Mouse (Mus musculus): ENCODE measurements at regions not wholly inside any gene's neighbourhood (a gene's known extent, or its start where the extent isn't known, plus 50 kb on each side); places are given as distances from the start of the nearest gene placed in this dataset.

- Histone ChIP-seq H3K4me2 (ENCODE audit: low read length) (no peak overlapping the region), H3K4me3 (ENCODE audit: low read depth, low read length) (no peak overlapping the region), H3K27ac (ENCODE audit: low read depth) (no peak overlapping the region), H3K9me3 (ENCODE audit: control insufficient read depth, low read length) (no peaks in the 10 kb centered on the region), H3K27me3 (replicated peaks; ENCODE audit: control insufficient read depth, insufficient read depth, low read length) (no peaks in the 10 kb centered on the region), H3K4me1 (replicated peaks; ENCODE audit: control insufficient read depth, insufficient read depth, low read length) (no peaks in the 10 kb centered on the region), H3K9ac (ENCODE audit: low read length) (no peak overlapping the region), H3K36me3 (ENCODE audit: control insufficient read depth, insufficient read depth, low read length) (no peaks in the 10 kb centered on the region)
- DNase-seq (ENCODE audit: low spot score), result no peak
- ATAC-seq (replicated peaks; ENCODE audit: low FRiP score, low TSS enrichment, low read depth), result no peak
- 80% methylated on average over 12 of the region's 12 CpGs for WGBS
Observed at GRCm38 (mm10) chr3:104327034-104327729, 107.0 kb upstream of the Magi3 start.

GRCm38 (mm10) chr3:104322591-104322990 is 102.4 kb upstream of the Magi3 start:
- 63% methylated on average over 2 of the region's 2 CpGs for WGBS
- H3K4me1 ChIP-seq (replicated peaks; ENCODE audit: control insufficient read depth, insufficient read depth, low read length), result peaks cover 28% of the 10 kb centered on the region

GRCm38 (mm10) chr3:104320404-104320803 is 100.2 kb upstream of the Magi3 start:
- 48% methylated on average over 4 of the region's 4 CpGs for WGBS
- H3K4me1 ChIP-seq (replicated peaks; ENCODE audit: control insufficient read depth, insufficient read depth, low read length), result peaks cover 28% of the 10 kb centered on the region
- DNase-seq (ENCODE audit: low spot score), result no peak
- H3K4me3 ChIP-seq (ENCODE audit: low read depth, low read length), result no peak overlapping the region
- no peaks in the 10 kb centered on the region for H3K27me3 ChIP-seq (replicated peaks; ENCODE audit: control insufficient read depth, insufficient read depth, low read length)
- ATAC-seq (replicated peaks; ENCODE audit: low FRiP score, low TSS enrichment, low read depth), result no peak
- H3K36me3 ChIP-seq (ENCODE audit: control insufficient read depth, insufficient read depth, low read length), result no peaks in the 10 kb centered on the region
- no peaks in the 10 kb centered on the region for H3K9me3 ChIP-seq (ENCODE audit: control insufficient read depth, low read length)
- no peak overlapping the region for H3K4me2 ChIP-seq (ENCODE audit: low read length)
- H3K27ac ChIP-seq (ENCODE audit: low read depth), result no peak overlapping the region
- no peak overlapping the region for H3K9ac ChIP-seq (ENCODE audit: low read length)

More at GRCm38 (mm10) chr3:104322591-104322990, 102.4 kb upstream of the Magi3 start:
- Histone ChIP-seq H3K4me3 (ENCODE audit: low read depth, low read length) (no peak overlapping the region), H3K9ac (ENCODE audit: low read length) (no peak overlapping the region), H3K4me2 (ENCODE audit: low read length) (no peak overlapping the region), H3K27me3 (replicated peaks; ENCODE audit: control insufficient read depth, insufficient read depth, low read length) (no peaks in the 10 kb centered on the region), H3K36me3 (ENCODE audit: control insufficient read depth, insufficient read depth, low read length) (no peaks in the 10 kb centered on the region), H3K27ac (ENCODE audit: low read depth) (no peak overlapping the region), H3K9me3 (ENCODE audit: control insufficient read depth, low read length) (no peaks in the 10 kb centered on the region)
- ATAC-seq (replicated peaks; ENCODE audit: low FRiP score, low TSS enrichment, low read depth), result no peak
- DNase-seq (ENCODE audit: low spot score), result no peak

- no peak overlapping the region for H3K4me2 ChIP-seq (ENCODE audit: low read length)
- 45% methylated on average over 6 of the region's 6 CpGs for WGBS
- no peak overlapping the region for H3K4me3 ChIP-seq (ENCODE audit: low read depth, low read length)
- no peaks in the 10 kb centered on the region for H3K27me3 ChIP-seq (replicated peaks; ENCODE audit: control insufficient read depth, insufficient read depth, low read length)
- H3K36me3 ChIP-seq (ENCODE audit: control insufficient read depth, insufficient read depth, low read length), result no peaks in the 10 kb centered on the region
- H3K9ac ChIP-seq (ENCODE audit: low read length), result no peak overlapping the region
- DNase-seq (ENCODE audit: low spot score) (no peak), ATAC-seq (replicated peaks; ENCODE audit: low FRiP score, low TSS enrichment, low read depth) (no peak)
- no peaks in the 10 kb centered on the region for H3K9me3 ChIP-seq (ENCODE audit: control insufficient read depth, low read length)
- H3K4me1 ChIP-seq (replicated peaks; ENCODE audit: control insufficient read depth, insufficient read depth, low read length), result peaks cover 28% of the 10 kb centered on the region
- peak overlapping the region; percentile 30; the same call in 1 of the 2 replicates for H3K27ac ChIP-seq (ENCODE audit: low read depth)
Observed at GRCm38 (mm10) chr3:104319377-104319776, 99.2 kb upstream of the Magi3 start.

GRCm38 (mm10) chr3:104318911-104319310 is 98.7 kb upstream of the Magi3 start:
- no peak for DNase-seq (ENCODE audit: low spot score)
- Histone ChIP-seq H3K4me1 (replicated peaks; ENCODE audit: control insufficient read depth, insufficient read depth, low read length) (peaks cover 28% of the 10 kb centered on the region), H3K27me3 (replicated peaks; ENCODE audit: control insufficient read depth, insufficient read depth, low read length) (no peaks in the 10 kb centered on the region), H3K9ac (ENCODE audit: low read length) (no peak overlapping the region), H3K27ac (ENCODE audit: low read depth) (peak overlapping the region; percentile 30; the same call in 1 of the 2 replicates), H3K9me3 (ENCODE audit: control insufficient read depth, low read length) (no peaks in the 10 kb centered on the region), H3K4me3 (ENCODE audit: low read depth, low read length) (no peak overlapping the region), H3K4me2 (ENCODE audit: low read length) (no peak overlapping the region), H3K36me3 (ENCODE audit: control insufficient read depth, insufficient read depth, low read length) (no peaks in the 10 kb centered on the region)
- no peak for ATAC-seq (replicated peaks; ENCODE audit: low FRiP score, low TSS enrichment, low read depth)
- 16% methylated on average over 8 of the region's 8 CpGs for WGBS

- no peaks in the 10 kb centered on the region for H3K36me3 ChIP-seq (ENCODE audit: control insufficient read depth, insufficient read depth, low read length)
- no peaks in the 10 kb centered on the region for H3K27me3 ChIP-seq (replicated peaks; ENCODE audit: control insufficient read depth, insufficient read depth, low read length)
- DNase-seq (ENCODE audit: low spot score) (no peak), ATAC-seq (replicated peaks; ENCODE audit: low FRiP score, low TSS enrichment, low read depth) (no peak)
- no peak overlapping the region for H3K4me2 ChIP-seq (ENCODE audit: low read length)
- H3K9me3 ChIP-seq (ENCODE audit: control insufficient read depth, low read length), result no peaks in the 10 kb centered on the region
- H3K27ac ChIP-seq (ENCODE audit: low read depth), result no peak overlapping the region
- WGBS, result 79% methylated on average over 4 of the region's 4 CpGs
- H3K9ac ChIP-seq (ENCODE audit: low read length), result no peak overlapping the region
- H3K4me3 ChIP-seq (ENCODE audit: low read depth, low read length), result no peak overlapping the region
- H3K4me1 ChIP-seq (replicated peaks; ENCODE audit: control insufficient read depth, insufficient read depth, low read length), result peaks cover 28% of the 10 kb centered on the region
Observed at GRCm38 (mm10) chr3:104317528-104317927, 97.4 kb upstream of the Magi3 start.

GRCm38 (mm10) chr3:104313063-104313462 is 92.9 kb upstream of the Magi3 start:
- no peak for DNase-seq (ENCODE audit: low spot score)
- H3K4me2 ChIP-seq (ENCODE audit: low read length), result no peak overlapping the region
- 51% methylated on average over 4 of the region's 4 CpGs for WGBS

GRCm38 (mm10) chr3:104306961-104307360 is 86.8 kb upstream of the Magi3 start:
- H3K9me3 ChIP-seq (ENCODE audit: control insufficient read depth, low read length), result no peaks in the 10 kb centered on the region
- no peaks in the 10 kb centered on the region; the same call in 1 of the 2 replicates for H3K4me1 ChIP-seq (replicated peaks; ENCODE audit: control insufficient read depth, insufficient read depth, low read length)
- no peaks in the 10 kb centered on the region for H3K36me3 ChIP-seq (ENCODE audit: control insufficient read depth, insufficient read depth, low read length)
- no peak overlapping the region for H3K4me2 ChIP-seq (ENCODE audit: low read length)
- H3K4me3 ChIP-seq (ENCODE audit: low read depth, low read length), result no peak overlapping the region
- DNase-seq (ENCODE audit: low spot score) (no peak), ATAC-seq (replicated peaks; ENCODE audit: low FRiP score, low TSS enrichment, low read depth) (no peak)
- H3K27me3 ChIP-seq (replicated peaks; ENCODE audit: control insufficient read depth, insufficient read depth, low read length), result no peaks in the 10 kb centered on the region
- no peak overlapping the region for H3K27ac ChIP-seq (ENCODE audit: low read depth)
- 73% methylated on average over 1 of the region's 1 CpGs for WGBS
- no peak overlapping the region for H3K9ac ChIP-seq (ENCODE audit: low read length)

More at GRCm38 (mm10) chr3:104313063-104313462, 92.9 kb upstream of the Magi3 start:
- Histone ChIP-seq H3K4me3 (ENCODE audit: low read depth, low read length) (no peak overlapping the region), H3K9ac (ENCODE audit: low read length) (no peak overlapping the region), H3K36me3 (ENCODE audit: control insufficient read depth, insufficient read depth, low read length) (no peaks in the 10 kb centered on the region), H3K4me1 (replicated peaks; ENCODE audit: control insufficient read depth, insufficient read depth, low read length) (no peaks in the 10 kb centered on the region), H3K27me3 (replicated peaks; ENCODE audit: control insufficient read depth, insufficient read depth, low read length) (no peaks in the 10 kb centered on the region), H3K9me3 (ENCODE audit: control insufficient read depth, low read length) (no peaks in the 10 kb centered on the region), H3K27ac (ENCODE audit: low read depth) (no peak overlapping the region)
- no peak for ATAC-seq (replicated peaks; ENCODE audit: low FRiP score, low TSS enrichment, low read depth)

All from intestine, embryonic 14.5 days (tissue).